Mouse (Mus musculus) left cerebral cortex, postnatal 10 days (tissue): ENCODE data around the gene Fhl5. TPM values are rescaled to one million over a fixed set of nuclear protein-coding genes. Genes with fewer than 3 reads are reported as not detected.

Experiments used
- total RNA-seq, 2 experiments: library from RNA; stranded (reverse); gene quantifications; 2 replicates each; pipeline ENCODE4 v1.2.3; 2021

The Fhl5 gene
- total RNA-seq, 2 experiments from 2014 or later = 1.2 to 1.5 TPM

Other genes starting within 250 kb of the Fhl5 start
- 10 to 100 TPM; 31.1 to 34.6 TPM for gene Ufl1, start 38.9 kb upstream of the Fhl5 start, total RNA-seq